Comparison of ENCODE assay signal across 23 mouse cellular contexts in genomic region chr2:53947534-53947933, GRCm38 (mm10).
"Had no signal": no experiment of that assay in that cellular context is flagged by ENCODE, and none has a peak within 500 bp of the region (broad histone marks: within the 10 kb centered on the region; RNA-seq: fewer than 3 reads in every experiment).

No protein-coding gene starts in this region.

- H3K9me3 ChIP-seq: heart, embryonic 10.5 days; heart, embryonic 12.5 days; hindbrain, embryonic 10.5 days; hindbrain, embryonic 15.5 days; intestine, embryonic 15.5 days; limb, embryonic 10.5 days; limb, embryonic 12.5 days had no signal

- ATAC-seq: inflammation-experienced regulatory T-cells, adult 6 months; intestine, embryonic 15.5 days had no signal

- H3K36me3 ChIP-seq: heart, embryonic 10.5 days; heart, embryonic 12.5 days; hindbrain, embryonic 10.5 days; hindbrain, embryonic 15.5 days; intestine, embryonic 15.5 days; limb, embryonic 10.5 days; limb, embryonic 12.5 days had no signal

- H3K27ac ChIP-seq: gastrocnemius, adult 2 months; heart, embryonic 10.5 days; hindbrain, embryonic 10.5 days; hindbrain, embryonic 15.5 days; intestine, embryonic 15.5 days; layer of hippocampus, adult 2 months; left cerebral cortex, adult 2 months; limb, embryonic 10.5 days; limb, embryonic 12.5 days had no signal

- H3K4me1 ChIP-seq: heart, embryonic 10.5 days; heart, embryonic 12.5 days; hindbrain, embryonic 10.5 days; hindbrain, embryonic 15.5 days; intestine, embryonic 15.5 days; limb, embryonic 10.5 days; limb, embryonic 12.5 days had no signal

- H3K4me3 ChIP-seq: gastrocnemius, adult 2 months; heart, embryonic 10.5 days; heart, embryonic 12.5 days; hindbrain, embryonic 10.5 days; hindbrain, embryonic 15.5 days; intestine, embryonic 15.5 days; layer of hippocampus, adult 2 months; left cerebral cortex, adult 2 months; limb, embryonic 10.5 days; limb, embryonic 12.5 days had no signal

- DNase-seq: gastrocnemius, adult 2 months; gastrocnemius, postnatal 10 days; gastrocnemius, postnatal 25 days; heart, adult 18-20 months; heart, postnatal 10 days; heart, postnatal 4 days; kidney, adult 11 months; kidney, adult 8-10 months; kidney, postnatal 10 days; kidney, postnatal 25 days; kidney, postnatal 4 days; liver had no signal

- H3K9ac ChIP-seq: heart, embryonic 12.5 days; hindbrain, embryonic 15.5 days; intestine, embryonic 15.5 days; limb, embryonic 12.5 days had no signal

- H3K4me2 ChIP-seq: heart, embryonic 12.5 days; hindbrain, embryonic 15.5 days; intestine, embryonic 15.5 days; limb, embryonic 12.5 days; liver, embryonic 11.5 days had no signal

- H3K27me3 ChIP-seq: heart, embryonic 12.5 days; hindbrain, embryonic 15.5 days; intestine, embryonic 15.5 days; limb, embryonic 12.5 days had no signal
